Mouse (Mus musculus) left cerebral cortex, postnatal 4 days (tissue): ENCODE measurements at regions not wholly inside any gene's neighbourhood (a gene's known extent, or its start where the extent isn't known, plus 50 kb on each side); places are given as distances from the start of the nearest gene placed in this dataset.

Experiments used
- DNase-seq: peaks from one replicate; pipeline ENCODE4 v3.0.0-alpha.2; 2022
- intact Hi-C: fragments of 180-260 bp; cut with DNase I; formaldehyde crosslinking; loops from one replicate; pipeline ENCODE4 v1.15.1; 2025

DNA sequence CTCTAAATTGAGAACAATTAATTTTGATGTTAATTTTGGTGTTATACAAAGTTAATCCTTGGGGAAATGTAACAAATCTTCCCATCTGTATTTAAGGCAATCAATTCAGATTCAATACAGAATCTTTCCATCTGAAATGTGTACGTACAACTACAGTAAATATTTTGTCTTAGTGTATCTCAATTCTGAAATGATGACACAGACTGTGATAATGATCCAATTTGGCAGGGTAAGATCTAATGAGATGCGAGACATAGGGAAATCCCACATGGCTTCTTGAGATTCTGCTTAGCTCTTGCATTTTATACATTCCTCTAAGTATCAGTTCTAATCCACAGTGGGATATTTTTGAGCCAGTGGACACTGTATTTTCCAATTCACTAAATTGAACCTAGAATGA, 362.3 kb upstream of the Gnpda2 start:
- DNase-seq: no peak
- intact Hi-C loops: no loop called here

- intact Hi-C loops: no loop called here
- DNase-seq: peak; percentile 48
These were observed 339.3 kb upstream of the Gnpda2 start for GRCm38 (mm10) chr5:69931476-69931875.
